Mouse (Mus musculus) ES-Bruce4 (cell line): ENCODE results near the gene Dnmbp. TPM values are rescaled to one million over a fixed set of nuclear protein-coding genes. Genes with fewer than 3 reads are reported as not detected.

Source experiments
- H3K27ac ChIP-seq: 2 replicates; pipeline ENCODE4 v1.5.1; 2012; ENCODE audit warnings: low read length, inconsistent platforms; ENCODE audit not compliant: insufficient read depth
- H3K27me3 ChIP-seq: 2 replicates; pipeline ENCODE4 v1.6.1; 2012; ENCODE audit warnings: mild to moderate bottlenecking, low read length, inconsistent platforms; ENCODE audit not compliant: control insufficient read depth, poor library complexity, insufficient read depth, severe bottlenecking
- H3K36me3 ChIP-seq: 2 replicates; pipeline ENCODE4 v1.6.1; 2012; ENCODE audit warnings: inconsistent platforms, mild to moderate bottlenecking, low read length, moderate library complexity; ENCODE audit not compliant: control insufficient read depth, poor library complexity, insufficient read depth, severe bottlenecking
- H3K4me1 ChIP-seq: one replicate; pipeline ENCODE4 v1.8.1; 2011; ENCODE audit warnings: low read length; ENCODE audit not compliant: control insufficient read depth, insufficient read depth
- H3K4me3 ChIP-seq: 2 replicates; pipeline ENCODE4 v1.5.1; 2011; ENCODE audit warnings: low read depth, mild to moderate bottlenecking, low read length
- H3K9ac ChIP-seq: 2 replicates; pipeline ENCODE4 v1.6.1; 2012; ENCODE audit warnings: low read depth, mild to moderate bottlenecking, inconsistent platforms; ENCODE audit not compliant: poor library complexity, severe bottlenecking
- H3K9me3 ChIP-seq: replicated peaks from 2 replicates; pipeline ENCODE4 v1.6.1; 2012; ENCODE audit warnings: mild to moderate bottlenecking, low read length, inconsistent platforms; ENCODE audit not compliant: control insufficient read depth, poor library complexity, insufficient read depth, severe bottlenecking
- CTCF ChIP-seq: IDR thresholded peaks from one replicate; pipeline ENCODE4 v1.8.1; 2011; ENCODE audit warnings: low read depth, low read length
- EP300 ChIP-seq: IDR thresholded peaks from 2 replicates; pipeline ENCODE4 v1.6.1; 2011; ENCODE audit warnings: low read depth, low read length; ENCODE audit not compliant: insufficient read depth
- POLR2A ChIP-seq: IDR thresholded peaks from one replicate; pipeline ENCODE4 v1.8.1; 2011; ENCODE audit warnings: low read length; ENCODE audit not compliant: insufficient read depth
- polyA plus RNA-seq: library from polyadenylated mRNA; stranded (reverse); fragments of >200 nt; gene quantifications from 2 replicates; pipeline ENCODE4 v1.2.4, GENCODE M21; 2011; ENCODE audit warnings: low read depth; ENCODE audit not compliant: missing spikeins, insufficient read depth, insufficient read length

Gene Dnmbp
- polyA plus RNA-seq, 1 experiment, result 18.6 TPM

GRCm38 (mm10) chr19:43882895-43883573, 57.0 kb downstream of the Dnmbp start:
- H3K27ac ChIP-seq, result no peak overlapping the region
- H3K36me3 ChIP-seq, result no peaks in the 10 kb centered on the region
- TF ChIP-seq CTCF (no peak), POLR2A (no peak)
- H3K4me3 ChIP-seq, result peak overlapping the region; percentile 12; the same call in 1 of the 2 replicates
- H3K27me3 ChIP-seq, result no peaks in the 10 kb centered on the region
- peak overlapping the region; percentile 54 for H3K9ac ChIP-seq
- H3K9me3 ChIP-seq, result no peaks in the 10 kb centered on the region
- peaks cover 4% of the 10 kb centered on the region for H3K4me1 ChIP-seq

GRCm38 (mm10) chr19:43881615-43882014, 58.4 kb downstream of the Dnmbp start:
- H3K9ac ChIP-seq, result no peak overlapping the region
- no peak overlapping the region for H3K27ac ChIP-seq
- TF ChIP-seq CTCF, result peak; percentile 65
- no peak for TF ChIP-seq EP300
- no peaks in the 10 kb centered on the region for H3K36me3 ChIP-seq
- H3K27me3 ChIP-seq, result no peaks in the 10 kb centered on the region
- H3K9me3 ChIP-seq, result no peaks in the 10 kb centered on the region
- peaks cover 4% of the 10 kb centered on the region for H3K4me1 ChIP-seq
- H3K4me3 ChIP-seq, result no peak overlapping the region

- H3K4me1 ChIP-seq, result peaks cover 4% of the 10 kb centered on the region
- no peak overlapping the region for H3K9ac ChIP-seq
- TF ChIP-seq CTCF (no peak), POLR2A (no peak), EP300 (no peak)
- H3K27me3 ChIP-seq, result no peaks in the 10 kb centered on the region
- H3K27ac ChIP-seq, result peak overlapping the region; percentile 46
- no peaks in the 10 kb centered on the region for H3K9me3 ChIP-seq
- no peaks in the 10 kb centered on the region for H3K36me3 ChIP-seq
- H3K4me3 ChIP-seq, result no peak overlapping the region
Measured at GRCm38 (mm10) chr19:43880420-43880819, 59.6 kb downstream of the Dnmbp start.

GRCm38 (mm10) chr19:43879401-43880212, 60.4 kb downstream of the Dnmbp start:
- H3K4me1 ChIP-seq, result peaks cover 4% of the 10 kb centered on the region

GRCm38 (mm10) chr19:43878111-43879092, 61.6 kb downstream of the Dnmbp start:
- H3K36me3 ChIP-seq, result no peaks in the 10 kb centered on the region
- H3K9ac ChIP-seq, result peak overlapping the region; percentile 86
- TF ChIP-seq POLR2A (no peak), CTCF (no peak), EP300 (no peak)
- peaks cover 4% of the 10 kb centered on the region for H3K4me1 ChIP-seq
- H3K9me3 ChIP-seq, result no peaks in the 10 kb centered on the region
- H3K4me3 ChIP-seq, result peak overlapping the region; percentile 78
- H3K27ac ChIP-seq, result peak overlapping the region; percentile 64; the same call in 1 of the 2 replicates
- H3K27me3 ChIP-seq, result no peaks in the 10 kb centered on the region

More at GRCm38 (mm10) chr19:43879401-43880212, 60.4 kb downstream of the Dnmbp start:
- Histone ChIP-seq H3K27me3 (no peaks in the 10 kb centered on the region), H3K9ac (peak overlapping the region; percentile 86), H3K36me3 (no peaks in the 10 kb centered on the region), H3K27ac (peak overlapping the region; percentile 64), H3K4me3 (peak overlapping the region; percentile 78), H3K9me3 (no peaks in the 10 kb centered on the region)
- no peak for TF ChIP-seq CTCF
- no peak for TF ChIP-seq POLR2A
- TF ChIP-seq EP300, result peak; percentile 68; the same call in 1 of the 2 replicates
